Comparison of ENCODE assay signal across 21 mouse cellular contexts in the genomic region with DNA sequence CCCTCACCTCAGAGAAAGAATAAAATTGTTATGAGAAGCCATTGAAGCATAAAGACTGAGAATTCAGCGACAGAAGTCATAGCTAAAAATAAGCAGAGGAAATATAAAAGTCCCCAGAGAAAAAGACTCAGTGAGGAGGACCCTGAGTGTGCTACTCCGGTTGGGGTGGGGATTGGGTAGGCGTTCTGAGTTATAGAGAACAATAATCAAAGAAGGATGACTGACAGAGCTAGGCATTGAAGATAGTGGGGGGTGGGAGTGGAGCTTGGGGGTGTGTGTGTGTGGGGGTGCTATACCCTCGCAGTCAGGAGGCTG. TPM values are rescaled to one million over a fixed set of nuclear protein-coding genes. Genes with fewer than 3 reads are reported as not detected.
DNase-seq lines count a peak whose midpoint lies in the region; ATAC-seq and TF ChIP-seq lines count a peak whose summit lies in the region.
"Had no signal": no experiment of that assay in that cellular context is flagged by ENCODE, and none has a peak within 500 bp of the region (broad histone marks: within the 10 kb centered on the region; RNA-seq: fewer than 3 reads in every experiment).

No protein-coding gene starts in this region.

- peaks cover 39% of the 10 kb centered on the region for H3K4me1 ChIP-seq in heart, embryonic 10.5 days
- H3K4me1 ChIP-seq in heart, embryonic 12.5 days (replicated peaks) = peaks cover 38% of the 10 kb centered on the region
- H3K4me1 ChIP-seq in kidney, postnatal 0 days (replicated peaks; ENCODE audit: insufficient read depth, low read length) = peaks cover 21% of the 10 kb centered on the region; the same call in 1 of the 2 replicates
- H3K4me1 ChIP-seq: forebrain, embryonic 13.5 days; hindbrain, embryonic 12.5 days had no signal

- no peak for TF ChIP-seq CTCF in kidney, postnatal 0 days (IDR thresholded peaks at IDR 0.05; ENCODE audit: low read depth)

- peak; percentile 25 for DNase-seq in heart, embryonic 10.5 days (ENCODE audit: low spot score)
- DNase-seq in kidney, postnatal 0 days (ENCODE audit: low spot score) = no peak
- DNase-seq in kidney, adult 18-20 months = no peak
- peak; percentile 18 for DNase-seq in testis, postnatal 10 days (ENCODE audit: low spot score)
- no peak for DNase-seq in testis, postnatal 14 days (ENCODE audit: low spot score)
- DNase-seq in gastrocnemius, postnatal 36 days = no peak
- DNase-seq: adrenal gland, adult 8-10 months; adrenal gland, postnatal 36 days; cerebellum, adult 2 months; cerebellum, postnatal 10 days; forebrain, postnatal 0 days; gastrocnemius, postnatal 14 days; heart, postnatal 36 days had no signal

- no peak overlapping the region for H3K4me2 ChIP-seq in heart, embryonic 12.5 days
- H3K4me2 ChIP-seq in kidney, postnatal 0 days (ENCODE audit: low read length) = no peak overlapping the region
- H3K4me2 ChIP-seq: forebrain, embryonic 13.5 days; hindbrain, embryonic 12.5 days had no signal

- no peak for ATAC-seq in heart, embryonic 12.5 days (ENCODE audit: insufficient number of reproducible peaks, low FRiP score)
- no peak for ATAC-seq in kidney, postnatal 0 days (replicated peaks; ENCODE audit: low FRiP score, low read depth)
- ATAC-seq: forebrain, embryonic 13.5 days; forebrain, postnatal 0 days; hindbrain, postnatal 0 days had no signal

- no peak overlapping the region for H3K4me3 ChIP-seq in heart, embryonic 10.5 days
- H3K4me3 ChIP-seq in heart, embryonic 12.5 days = no peak overlapping the region
- no peak overlapping the region for H3K4me3 ChIP-seq in kidney, postnatal 0 days (replicated peaks; ENCODE audit: low read depth, low read length)
- H3K4me3 ChIP-seq: embryonic facial prominence, embryonic 10.5 days; forebrain, embryonic 13.5 days; heart, embryonic 13.5 days; hindbrain, embryonic 12.5 days had no signal

- intact Hi-C loops in gastrocnemius, postnatal 36 days (cut with DNase I) = no loop called here

- no peaks in the 10 kb centered on the region for H3K27me3 ChIP-seq in heart, embryonic 10.5 days (ENCODE audit: insufficient read depth, poor library complexity, severe bottlenecking)
- H3K27me3 ChIP-seq in heart, embryonic 12.5 days (replicated peaks) = no peaks in the 10 kb centered on the region
- no peaks in the 10 kb centered on the region for H3K27me3 ChIP-seq in kidney, postnatal 0 days (ENCODE audit: insufficient read depth, low read length)
- H3K27me3 ChIP-seq: forebrain, embryonic 13.5 days; hindbrain, embryonic 12.5 days had no signal

- H3K27ac ChIP-seq in heart, embryonic 10.5 days = 0 out of 2 replicates have a peak overlapping the region, but pooled peaks have one; percentile 18
- H3K27ac ChIP-seq in heart, embryonic 12.5 days (ENCODE audit: poor library complexity, severe bottlenecking) = no peak overlapping the region
- H3K27ac ChIP-seq in kidney, postnatal 0 days = peak overlapping the region; percentile 15; the same call in 1 of the 2 replicates
- H3K27ac ChIP-seq: embryonic facial prominence, embryonic 10.5 days; forebrain, embryonic 13.5 days; hindbrain, embryonic 12.5 days; hindbrain, postnatal 0 days had no signal

- H3K36me3 ChIP-seq in heart, embryonic 10.5 days = no peaks in the 10 kb centered on the region
- H3K36me3 ChIP-seq in heart, embryonic 12.5 days = no peaks in the 10 kb centered on the region
- no peaks in the 10 kb centered on the region for H3K36me3 ChIP-seq in kidney, postnatal 0 days (ENCODE audit: insufficient read depth, low read length)
- H3K36me3 ChIP-seq: embryonic facial prominence, embryonic 10.5 days; G1E; heart, embryonic 13.5 days; hindbrain, embryonic 12.5 days had no signal

- no peak overlapping the region for H3K9ac ChIP-seq in heart, embryonic 12.5 days
- H3K9ac ChIP-seq in kidney, postnatal 0 days (ENCODE audit: low read depth, low read length) = no peak overlapping the region
- H3K9ac ChIP-seq: forebrain, embryonic 13.5 days; forebrain, postnatal 0 days; heart, embryonic 13.5 days; hindbrain, embryonic 12.5 days had no signal

- whole genome bisulfite sequencing in heart, embryonic 10.5 days = 88% methylated on average over 4 of the region's 4 CpGs
- WGBS in heart, embryonic 12.5 days = 84% methylated on average over 4 of the region's 4 CpGs
- 70% methylated on average over 4 of the region's 4 CpGs for WGBS in kidney, postnatal 0 days

- H3K9me3 ChIP-seq in heart, embryonic 10.5 days = no peaks in the 10 kb centered on the region
- no peaks in the 10 kb centered on the region for H3K9me3 ChIP-seq in heart, embryonic 12.5 days (replicated peaks)
- H3K9me3 ChIP-seq in kidney, postnatal 0 days (replicated peaks; ENCODE audit: low read length) = no peaks in the 10 kb centered on the region
- H3K9me3 ChIP-seq: embryonic facial prominence, embryonic 10.5 days; forebrain, embryonic 13.5 days; G1E; hindbrain, embryonic 12.5 days had no signal

RNA-seq across cellular contexts. Expression of a gene that starts 41.4 kb away (rescaled TPM):
- 0.92 and 1.1 TPM in 2 replicates for polyA plus RNA-seq in heart, embryonic 10.5 days (2016; fragmentation: Nextera tagmentation; extraction: Ambion mirVana)
- polyA plus RNA-seq in heart, embryonic 12.5 days (2016; fragmentation: Nextera tagmentation; extraction: Ambion mirVana) = 0.95 and 1.3 TPM in 2 replicates
- 1.3 and 2.3 TPM in 2 replicates for polyA plus RNA-seq in kidney, postnatal 0 days (2015; fragmentation: Nextera tagmentation; extraction: Ambion mirVana)
- under 1 TPM; 0.20 to 0.33 TPM for total RNA-seq in gastrocnemius, postnatal 36 days (2021)
- total RNA-seq: G1E; granulocyte monocyte progenitor cell, adult 5-6 weeks; hindbrain, postnatal 0 days had no signal
- polyA plus RNA-seq: embryonic facial prominence, embryonic 10.5 days; G1E had no signal

RNA-seq across cellular contexts. Expression of a gene that starts 47.8 kb away (rescaled TPM):
- 13.7 and 37.5 TPM in 2 replicates for polyA plus RNA-seq in heart, embryonic 10.5 days (2016; fragmentation: Nextera tagmentation; extraction: Ambion mirVana)
- polyA plus RNA-seq in heart, embryonic 12.5 days (2016; fragmentation: Nextera tagmentation; extraction: Ambion mirVana) = 11.4 and 11.8 TPM in 2 replicates
- 12.5 and 13.3 TPM in 2 replicates for polyA plus RNA-seq in kidney, postnatal 0 days (2015; fragmentation: Nextera tagmentation; extraction: Ambion mirVana)
- total RNA-seq in gastrocnemius, postnatal 36 days (2021) = under 1 TPM; 0.36 to 0.59 TPM
- total RNA-seq: granulocyte monocyte progenitor cell, adult 5-6 weeks had no signal
- polyA plus RNA-seq: G1E had no signal

RNA-seq across cellular contexts. Expression of a gene that starts 57.5 kb away (rescaled TPM):
- 8.0 and 8.6 TPM in 2 replicates for polyA plus RNA-seq in heart, embryonic 10.5 days (2016; fragmentation: Nextera tagmentation; extraction: Ambion mirVana)
- polyA plus RNA-seq in heart, embryonic 12.5 days (2016; fragmentation: Nextera tagmentation; extraction: Ambion mirVana) = 8.5 and 9.4 TPM in 2 replicates
- 5.8 and 6.1 TPM in 2 replicates for polyA plus RNA-seq in kidney, postnatal 0 days (2015; fragmentation: Nextera tagmentation; extraction: Ambion mirVana)
- total RNA-seq in gastrocnemius, postnatal 36 days (2021) = 1 to 10 TPM; 3.3 to 4.0 TPM

Comparison
In these comparisons a context has a peak if more than half of its experiments do, and no peak if none do; other contexts are left out.
1. DNase-seq: peak in heart, embryonic 10.5 days (single experiment) and testis, postnatal 10 days (single experiment); none in kidney, postnatal 0 days (single experiment), kidney, adult 18-20 months (single experiment), testis, postnatal 14 days (single experiment) and gastrocnemius, postnatal 36 days (0 of 2).